Mouse (Mus musculus) heart, postnatal 0 days (tissue): ENCODE results near the gene Fcho1.

Experiments
- CTCF ChIP-seq: IDR thresholded peaks from 2 replicates; pipeline ENCODE4 v1.5.1; 2016; ENCODE audit warnings: antibody characterized with exemption, control low read depth, low read depth
- EP300 ChIP-seq: IDR thresholded peaks from 2 replicates; pipeline ENCODE4 v1.6.1; 2016; ENCODE audit warnings: antibody characterized with exemption, low read depth

DNA sequence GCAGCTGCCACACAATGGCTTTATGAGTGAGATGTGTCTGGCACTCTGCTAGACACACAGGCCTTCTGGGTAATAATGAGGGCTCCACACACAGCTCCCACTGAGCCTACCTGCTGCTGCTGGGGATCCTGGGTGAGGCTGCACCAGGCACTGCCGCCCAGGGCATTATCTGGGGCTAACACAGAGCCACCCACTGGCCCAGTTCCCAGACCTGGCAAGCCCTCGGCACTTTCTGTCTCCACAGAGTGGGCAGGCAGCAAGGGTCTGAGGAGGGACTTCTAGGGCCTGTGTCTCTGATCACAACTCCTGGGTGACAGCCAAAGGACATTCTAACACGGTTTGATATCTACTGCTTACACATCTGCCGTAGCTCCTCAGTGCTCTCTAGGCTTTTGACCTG, 6.3 kb downstream of the Fcho1 start:
- no peak for TF ChIP-seq CTCF
- TF ChIP-seq EP300 = no peak
